Mouse (Mus musculus) intestine, embryonic 14.5 days (tissue): ENCODE results near the gene Tmem232. TPM values are rescaled to one million over a fixed set of nuclear protein-coding genes. Genes with fewer than 3 reads are reported as not detected.
A peak's percentile ranks its signal among the peaks of the same experiment; 100 is the strongest.
"Not testable (repeated sequence)": the region's sequence is repeated elsewhere in the genome, so short reads cannot be mapped to it uniquely, and the experiment has no call there.

ENCODE experiments used
- ATAC-seq: fragments of 200-750 bp; cut with Nextera tagmentation; replicated peaks from 2 replicates; pipeline ENCODE4 v1.8.0; 2017; ENCODE audit warnings: low read depth, moderate number of reproducible peaks, moderate TSS enrichment, moderate library complexity; ENCODE audit not compliant: low FRiP score, low TSS enrichment
- DNase-seq: peaks from one replicate; pipeline ENCODE4 v3.0.0-alpha.2; 2018; ENCODE audit warnings: low spot score
- H3K27ac ChIP-seq: fragments of 300-500 bp; sonication (generic); 2 replicates; pipeline ENCODE4 v1.5.1; 2014; ENCODE audit warnings: low read depth, mild to moderate bottlenecking, control low read depth
- H3K27me3 ChIP-seq: fragments of 300-500 bp; sonication (generic); replicated peaks from 2 replicates; pipeline ENCODE4 v1.6.1; 2014; ENCODE audit warnings: low read length, control low read depth; ENCODE audit not compliant: control insufficient read depth, insufficient read depth
- H3K36me3 ChIP-seq: fragments of 300-500 bp; sonication (generic); 2 replicates; pipeline ENCODE4 v1.6.1; 2014; ENCODE audit warnings: low read length, control low read depth; ENCODE audit not compliant: control insufficient read depth, insufficient read depth
- H3K4me1 ChIP-seq: fragments of 300-500 bp; sonication (generic); replicated peaks from 2 replicates; pipeline ENCODE4 v1.6.1; 2014; ENCODE audit warnings: low read length, control low read depth, mixed read lengths; ENCODE audit not compliant: control insufficient read depth, insufficient read depth
- H3K4me2 ChIP-seq: fragments of 300-500 bp; sonication (generic); 2 replicates; pipeline ENCODE4 v1.6.1; 2014; ENCODE audit warnings: low read length
- H3K4me3 ChIP-seq: fragments of 300-500 bp; sonication (generic); 2 replicates; pipeline ENCODE4 v1.5.1; 2014; ENCODE audit warnings: low read depth, low read length, control low read depth, mixed read lengths
- H3K9ac ChIP-seq: fragments of 300-500 bp; sonication (generic); 2 replicates; pipeline ENCODE4 v1.6.1; 2014; ENCODE audit warnings: mild to moderate bottlenecking, low read length
- H3K9me3 ChIP-seq: fragments of 300-500 bp; sonication (generic); 2 replicates; pipeline ENCODE4 v1.6.1; 2016; ENCODE audit warnings: low read length, control low read depth; ENCODE audit not compliant: control insufficient read depth
- WGBS: fragments of 180-500 bp; shearing (Covaris S2); extraction: QIAGEN DNeasy Blood & Tissue Kit; methylation state at CpG from one replicate; pipeline ENCODE4 v1.1.7; 2014; 5-methylcytosine and 5-hydroxymethylcytosine counted together
- polyA plus RNA-seq: library from polyadenylated mRNA; unstranded; fragments of >200 nt; fragmentation: Nextera tagmentation; extraction: Ambion mirVana; gene quantifications from 2 replicates; pipeline ENCODE4 v1.2.1, GENCODE M21; 2014

Gene Tmem232
- polyA plus RNA-seq, 1 experiment from 2014 or later = not detected

DNA sequence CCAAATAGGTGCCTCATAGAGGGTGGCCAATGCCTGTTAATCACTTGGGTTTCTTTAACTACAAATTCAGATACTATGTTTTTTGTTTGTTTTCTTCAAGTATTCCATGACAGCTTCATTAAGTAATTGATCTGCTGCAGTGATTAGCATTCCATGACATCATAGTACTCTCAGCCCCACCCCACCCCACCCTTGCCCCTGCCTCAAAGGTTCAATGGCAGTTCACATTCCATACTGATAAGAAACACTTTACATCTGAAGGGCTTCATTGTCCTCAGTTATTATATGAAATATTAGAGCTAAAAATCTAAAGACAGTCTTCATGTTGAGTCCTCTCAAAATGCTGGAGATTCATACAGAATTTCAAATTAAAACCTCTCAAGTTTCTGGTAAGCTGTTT lies 89.8 kb downstream of the Tmem232 start:
- H3K4me3 ChIP-seq = no peak overlapping the region
- no peak overlapping the region for H3K4me2 ChIP-seq
- ATAC-seq (no peak), DNase-seq (no peak)
- H3K27ac ChIP-seq = no peak overlapping the region
- no peaks in the 10 kb centered on the region for H3K9me3 ChIP-seq
- H3K9ac ChIP-seq = no peak overlapping the region
- no peaks in the 10 kb centered on the region for H3K27me3 ChIP-seq
- no peaks in the 10 kb centered on the region for H3K36me3 ChIP-seq
- H3K4me1 ChIP-seq = no peaks in the 10 kb centered on the region

DNA sequence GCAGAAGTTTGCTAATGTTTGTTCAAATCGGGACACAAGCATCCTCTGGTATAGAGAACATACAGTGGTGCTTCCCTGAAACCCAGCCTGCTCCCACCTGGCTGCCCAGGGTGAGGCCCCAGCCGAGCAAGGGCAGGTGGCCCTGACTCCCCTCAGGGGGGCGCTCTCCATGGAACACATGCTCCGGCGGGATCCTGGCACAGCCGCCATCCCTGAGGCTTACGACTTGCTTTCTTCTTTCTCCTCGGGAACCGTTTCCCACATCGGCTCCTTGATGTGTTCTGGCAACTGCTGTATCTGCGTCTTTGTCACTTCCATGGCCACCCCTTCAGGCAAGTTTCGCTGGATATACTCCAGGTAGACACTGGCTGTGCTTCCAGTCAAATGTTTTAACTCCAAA lies 102.7 kb downstream of the Tmem232 start:
- not testable (repeated sequence) for H3K9ac ChIP-seq, H3K36me3 ChIP-seq, H3K4me3 ChIP-seq, DNase-seq, H3K27me3 ChIP-seq, H3K4me1 ChIP-seq, H3K4me2 ChIP-seq, H3K9me3 ChIP-seq, H3K27ac ChIP-seq, ATAC-seq
- WGBS = 91% methylated on average over 12 of the region's 12 CpGs

GRCm38 (mm10) chr17:65419124-65419523 lies 121.5 kb downstream of the Tmem232 start:
- DNase-seq (no peak), ATAC-seq (no peak)
- no peaks in the 10 kb centered on the region for H3K36me3 ChIP-seq
- no peaks in the 10 kb centered on the region for H3K27me3 ChIP-seq
- no peaks in the 10 kb centered on the region for H3K9me3 ChIP-seq
- H3K27ac ChIP-seq = no peak overlapping the region
- no peaks in the 10 kb centered on the region for H3K4me1 ChIP-seq
- no peak overlapping the region for H3K4me2 ChIP-seq
- H3K4me3 ChIP-seq = no peak overlapping the region
- no peak overlapping the region for H3K9ac ChIP-seq

DNA sequence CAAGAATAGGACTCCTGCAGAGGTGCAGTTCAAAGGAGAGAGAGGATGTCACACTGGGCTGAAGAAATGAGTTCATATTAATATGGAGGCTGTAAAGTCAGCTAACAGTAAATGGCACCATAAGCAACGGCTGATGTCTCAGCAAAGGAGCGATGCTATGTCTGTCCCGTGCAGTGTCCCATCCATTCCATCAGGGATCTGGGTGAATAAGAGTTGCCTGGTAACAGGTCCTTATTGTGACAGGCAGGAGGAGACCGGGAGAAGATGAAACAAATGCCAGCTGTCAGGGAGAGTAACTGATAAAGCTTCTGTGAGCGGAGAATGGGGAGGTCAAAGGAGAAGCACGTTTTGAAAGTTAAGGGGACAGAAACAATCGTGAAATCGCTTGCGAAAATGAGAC lies 135.3 kb downstream of the Tmem232 start:
- DNase-seq (no peak), ATAC-seq (no peak)
- H3K4me3 ChIP-seq = no peak overlapping the region
- H3K9ac ChIP-seq = no peak overlapping the region
- H3K4me2 ChIP-seq = no peak overlapping the region
- H3K36me3 ChIP-seq = no peaks in the 10 kb centered on the region
- no peaks in the 10 kb centered on the region for H3K9me3 ChIP-seq
- no peaks in the 10 kb centered on the region for H3K27me3 ChIP-seq
- no peaks in the 10 kb centered on the region for H3K4me1 ChIP-seq
- H3K27ac ChIP-seq = no peak overlapping the region
- WGBS = 62% methylated on average over 9 of the region's 9 CpGs

- H3K27ac ChIP-seq = no peak overlapping the region
- DNase-seq (no peak), ATAC-seq (no peak)
- H3K36me3 ChIP-seq = no peaks in the 10 kb centered on the region
- no peaks in the 10 kb centered on the region for H3K4me1 ChIP-seq
- H3K4me2 ChIP-seq = no peak overlapping the region
- H3K4me3 ChIP-seq = no peak overlapping the region
- H3K9me3 ChIP-seq = no peaks in the 10 kb centered on the region
- no peak overlapping the region for H3K9ac ChIP-seq
- H3K27me3 ChIP-seq = no peaks in the 10 kb centered on the region
- WGBS = 83% methylated on average over 1 of the region's 1 CpGs
Measured at GRCm38 (mm10) chr17:65400914-65401313, 139.7 kb downstream of the Tmem232 start.

DNA sequence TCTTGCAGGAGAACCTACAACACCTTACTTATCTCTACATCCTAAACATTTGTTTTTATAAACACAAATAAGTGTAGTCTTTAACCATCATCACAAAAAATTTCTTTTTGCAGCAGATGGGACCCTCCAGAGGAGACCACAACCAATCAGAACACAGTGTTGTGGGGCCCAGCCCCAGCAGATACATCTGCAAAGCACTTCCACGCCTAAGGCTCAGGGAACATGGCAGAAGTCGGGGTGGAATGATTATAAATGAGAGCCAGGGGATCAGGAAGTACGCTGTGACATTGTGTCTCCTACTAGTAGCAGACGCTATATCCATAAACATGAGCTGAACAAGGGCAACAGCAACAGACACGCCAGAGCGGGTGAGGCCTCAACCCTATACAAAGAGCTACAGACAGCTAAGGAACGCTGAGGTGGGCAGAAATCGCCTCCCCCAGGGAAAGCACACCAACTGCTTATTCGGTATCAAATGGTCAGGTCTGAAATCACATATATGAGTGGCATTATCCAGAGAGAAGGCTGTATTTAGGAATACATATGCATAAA lies 156.1 kb downstream of the Tmem232 start:
- Histone ChIP-seq H3K4me3 (no peak overlapping the region), H3K27ac (no peak overlapping the region), H3K9ac (no peak overlapping the region), H3K4me2 (no peak overlapping the region), H3K9me3 (no peaks in the 10 kb centered on the region), H3K4me1 (no peaks in the 10 kb centered on the region), H3K27me3 (no peaks in the 10 kb centered on the region), H3K36me3 (no peaks in the 10 kb centered on the region)
- WGBS = 77% methylated on average over 9 of the region's 9 CpGs
- no peak for DNase-seq
- no peak for ATAC-seq

- no peaks in the 10 kb centered on the region for H3K9me3 ChIP-seq
- H3K4me1 ChIP-seq = no peaks in the 10 kb centered on the region
- no peak overlapping the region for H3K4me2 ChIP-seq
- no peaks in the 10 kb centered on the region for H3K36me3 ChIP-seq
- no peaks in the 10 kb centered on the region for H3K27me3 ChIP-seq
- H3K4me3 ChIP-seq = no peak overlapping the region
- ATAC-seq = no peak
- 26% methylated on average over 7 of the region's 7 CpGs for WGBS
- H3K27ac ChIP-seq = no peak overlapping the region
- H3K9ac ChIP-seq = no peak overlapping the region
- peak; percentile 80 for DNase-seq
Measured at GRCm38 (mm10) chr17:65370034-65370780, 170.4 kb downstream of the Tmem232 start.

DNA sequence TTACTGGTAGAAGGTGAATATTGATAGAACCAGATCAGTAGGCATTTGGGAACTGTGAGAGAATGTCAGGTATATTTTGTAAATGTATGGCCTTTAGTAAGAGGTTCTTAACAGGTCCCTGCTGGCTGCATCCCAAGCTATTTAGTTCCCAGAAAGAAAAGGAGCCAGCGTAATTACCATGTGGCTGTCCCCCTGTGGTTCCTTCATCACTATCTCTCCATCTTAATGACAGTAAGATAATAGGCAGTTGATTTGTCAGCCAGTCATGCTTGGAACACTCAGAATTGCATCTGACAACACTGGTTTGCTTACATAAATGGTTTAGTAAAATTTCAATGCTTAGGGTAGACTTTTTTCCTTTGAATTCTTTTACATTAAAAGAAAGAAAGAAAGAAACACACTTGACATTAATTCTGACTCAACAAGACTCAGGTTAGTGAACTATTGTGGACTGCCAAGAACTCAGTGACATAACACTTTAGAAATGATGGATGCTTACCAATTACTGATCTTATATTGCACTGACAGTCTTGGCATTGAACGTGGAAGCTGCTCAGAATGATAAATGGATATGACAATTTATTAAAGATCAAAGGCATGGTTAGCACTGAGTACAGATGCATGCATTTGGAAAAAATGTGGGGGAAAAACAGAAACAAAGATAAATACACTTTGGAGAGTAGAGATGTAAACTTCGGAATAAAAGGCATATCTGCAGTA lies 174.9 kb downstream of the Tmem232 start:
- 70% methylated on average over 3 of the region's 3 CpGs for WGBS
- no peak for DNase-seq

More for the DNA sequence above, 174.9 kb downstream of the Tmem232 start:
- no peak overlapping the region for H3K27ac ChIP-seq
- no peaks in the 10 kb centered on the region for H3K9me3 ChIP-seq
- no peaks in the 10 kb centered on the region for H3K4me1 ChIP-seq
- H3K9ac ChIP-seq = no peak overlapping the region
- H3K27me3 ChIP-seq = no peaks in the 10 kb centered on the region
- no peak for ATAC-seq
- H3K36me3 ChIP-seq = no peaks in the 10 kb centered on the region
- no peak overlapping the region for H3K4me2 ChIP-seq
- H3K4me3 ChIP-seq = no peak overlapping the region
